Mouse (Mus musculus): Measurements from ENCODE around the gene Lad1. TPM values are rescaled to one million over a fixed set of nuclear protein-coding genes. Genes with fewer than 3 reads are reported as not detected.

Gene Lad1
- polyA plus RNA-seq, 1 experiment from 2014 or later = 3.7 TPM

GRCm38 (mm10) chr1:135780649-135781048 lies 37.7 kb upstream of the Lad1 start:
- no peak for DNase-seq (ENCODE audit: low spot score)
- no peaks in the 10 kb centered on the region for H3K36me3 ChIP-seq (replicated peaks; ENCODE audit: control insufficient read depth, insufficient read depth, low read depth, low read length)
- no peak overlapping the region for H3K27ac ChIP-seq (replicated peaks; ENCODE audit: low read depth, low read length)
- H3K4me2 ChIP-seq (ENCODE audit: low read depth, low read length) = no peak overlapping the region
- no peak overlapping the region for H3K9ac ChIP-seq (replicated peaks; ENCODE audit: low read length)
- H3K9me3 ChIP-seq (replicated peaks; ENCODE audit: control insufficient read depth, low read length) = no peaks in the 10 kb centered on the region
- no peak overlapping the region for H3K4me3 ChIP-seq (ENCODE audit: low read depth, low read length)
- WGBS = 32% methylated on average over 4 of the region's 4 CpGs
- H3K27me3 ChIP-seq (ENCODE audit: control insufficient read depth, insufficient read depth, low read length) = no peaks in the 10 kb centered on the region
- no peak for ATAC-seq (replicated peaks; ENCODE audit: insufficient number of reproducible peaks, low FRiP score, low TSS enrichment, low read depth)
- H3K4me1 ChIP-seq (ENCODE audit: control insufficient read depth, insufficient read depth, low read length) = peaks cover 5% of the 10 kb centered on the region

DNA sequence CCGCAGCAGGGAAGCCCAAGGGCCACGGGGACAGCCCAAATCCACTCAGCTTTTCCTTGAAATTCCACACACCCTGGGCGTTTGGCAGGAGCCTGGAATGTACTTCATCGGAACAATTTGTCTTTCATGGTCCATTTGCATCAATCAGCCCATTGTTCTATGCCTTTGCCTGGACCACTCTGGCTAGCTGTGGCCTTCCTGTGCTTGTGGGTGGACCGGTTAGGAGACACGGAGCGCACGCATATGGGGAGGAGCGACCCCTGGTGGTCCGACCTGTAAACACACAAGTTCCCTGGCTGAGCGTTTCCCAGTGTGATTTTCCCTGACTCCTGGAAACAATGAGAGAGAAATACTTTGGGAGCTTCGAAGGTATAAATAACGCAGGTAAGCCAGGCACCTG lies 37.2 kb upstream of the Lad1 start:
- WGBS = 8% methylated on average over 13 of the region's 13 CpGs
- ATAC-seq (replicated peaks; ENCODE audit: insufficient number of reproducible peaks, low FRiP score, low TSS enrichment, low read depth) (peak; percentile 48; the same call in 1 of the 2 replicates), DNase-seq (ENCODE audit: low spot score) (peak; percentile 85)
- H3K9ac ChIP-seq (replicated peaks; ENCODE audit: low read length) = no peak overlapping the region
- H3K27me3 ChIP-seq (ENCODE audit: control insufficient read depth, insufficient read depth, low read length) = no peaks in the 10 kb centered on the region
- no peak overlapping the region for H3K4me3 ChIP-seq (ENCODE audit: low read depth, low read length)
- H3K4me2 ChIP-seq (ENCODE audit: low read depth, low read length) = no peak overlapping the region
- H3K27ac ChIP-seq (replicated peaks; ENCODE audit: low read depth, low read length) = no peak overlapping the region
- peaks cover 5% of the 10 kb centered on the region for H3K4me1 ChIP-seq (ENCODE audit: control insufficient read depth, insufficient read depth, low read length)
- no peaks in the 10 kb centered on the region for H3K9me3 ChIP-seq (replicated peaks; ENCODE audit: control insufficient read depth, low read length)
- H3K36me3 ChIP-seq (replicated peaks; ENCODE audit: control insufficient read depth, insufficient read depth, low read depth, low read length) = no peaks in the 10 kb centered on the region

GRCm38 (mm10) chr1:135782816-135783215 lies 35.6 kb upstream of the Lad1 start:
- Histone ChIP-seq H3K36me3 (replicated peaks; ENCODE audit: control insufficient read depth, insufficient read depth, low read depth, low read length) (no peaks in the 10 kb centered on the region), H3K4me1 (ENCODE audit: control insufficient read depth, insufficient read depth, low read length) (peaks cover 5% of the 10 kb centered on the region), H3K27me3 (ENCODE audit: control insufficient read depth, insufficient read depth, low read length) (no peaks in the 10 kb centered on the region), H3K4me2 (ENCODE audit: low read depth, low read length) (no peak overlapping the region), H3K9me3 (replicated peaks; ENCODE audit: control insufficient read depth, low read length) (no peaks in the 10 kb centered on the region), H3K27ac (replicated peaks; ENCODE audit: low read depth, low read length) (no peak overlapping the region), H3K9ac (replicated peaks; ENCODE audit: low read length) (no peak overlapping the region), H3K4me3 (ENCODE audit: low read depth, low read length) (no peak overlapping the region)
- 35% methylated on average over 10 of the region's 10 CpGs for WGBS
- ATAC-seq (replicated peaks; ENCODE audit: insufficient number of reproducible peaks, low FRiP score, low TSS enrichment, low read depth) (no peak), DNase-seq (ENCODE audit: low spot score) (no peak)

DNA sequence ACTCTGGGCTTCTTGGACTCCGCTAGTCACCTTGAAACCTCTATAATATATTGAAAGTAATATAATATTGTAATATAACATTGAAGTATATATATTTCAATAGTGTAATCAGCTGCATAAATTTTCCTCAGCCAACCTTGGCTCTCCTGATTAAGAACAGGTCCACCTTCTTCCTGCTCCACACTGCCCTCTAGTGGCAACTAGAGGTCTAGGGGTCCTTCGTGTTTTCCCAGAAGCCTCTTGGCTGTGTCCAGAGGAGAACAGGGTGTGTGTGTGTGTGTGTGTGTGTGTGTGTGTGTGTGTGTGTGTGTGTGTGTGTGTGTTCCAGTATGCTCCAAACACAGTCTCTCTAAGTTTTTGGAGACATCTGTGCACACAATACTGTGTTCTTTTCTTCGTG lies 30.6 kb upstream of the Lad1 start:
- Histone ChIP-seq H3K4me1 (ENCODE audit: control insufficient read depth, insufficient read depth, low read length) (no peaks in the 10 kb centered on the region), H3K4me2 (ENCODE audit: low read depth, low read length) (no peak overlapping the region), H3K36me3 (replicated peaks; ENCODE audit: control insufficient read depth, insufficient read depth, low read depth, low read length) (no peaks in the 10 kb centered on the region), H3K27ac (replicated peaks; ENCODE audit: low read depth, low read length) (no peak overlapping the region), H3K27me3 (ENCODE audit: control insufficient read depth, insufficient read depth, low read length) (no peaks in the 10 kb centered on the region), H3K9me3 (replicated peaks; ENCODE audit: control insufficient read depth, low read length) (no peaks in the 10 kb centered on the region), H3K4me3 (ENCODE audit: low read depth, low read length) (no peak overlapping the region), H3K9ac (replicated peaks; ENCODE audit: low read length) (no peak overlapping the region)
- DNase-seq (ENCODE audit: low spot score) (peak; percentile 91), ATAC-seq (replicated peaks; ENCODE audit: insufficient number of reproducible peaks, low FRiP score, low TSS enrichment, low read depth) (no peak)
- 44% methylated on average over 3 of the region's 3 CpGs for WGBS

- no peak for ATAC-seq (replicated peaks; ENCODE audit: insufficient number of reproducible peaks, low FRiP score, low TSS enrichment, low read depth)
- H3K27me3 ChIP-seq (ENCODE audit: control insufficient read depth, insufficient read depth, low read length) = no peaks in the 10 kb centered on the region
- 42% methylated on average over 10 of the region's 10 CpGs for WGBS
- no peaks in the 10 kb centered on the region for H3K9me3 ChIP-seq (replicated peaks; ENCODE audit: control insufficient read depth, low read length)
- H3K4me3 ChIP-seq (ENCODE audit: low read depth, low read length) = no peak overlapping the region
- peaks cover 4% of the 10 kb centered on the region for H3K4me1 ChIP-seq (ENCODE audit: control insufficient read depth, insufficient read depth, low read length)
- no peak for DNase-seq (ENCODE audit: low spot score)
- no peaks in the 10 kb centered on the region for H3K36me3 ChIP-seq (replicated peaks; ENCODE audit: control insufficient read depth, insufficient read depth, low read depth, low read length)
- no peak overlapping the region for H3K9ac ChIP-seq (replicated peaks; ENCODE audit: low read length)
- no peak overlapping the region for H3K27ac ChIP-seq (replicated peaks; ENCODE audit: low read depth, low read length)
- H3K4me2 ChIP-seq (ENCODE audit: low read depth, low read length) = no peak overlapping the region
Observed at GRCm38 (mm10) chr1:135788708-135789107, 29.7 kb upstream of the Lad1 start.

GRCm38 (mm10) chr1:135789815-135790214 lies 28.6 kb upstream of the Lad1 start:
- peak; percentile 79 for DNase-seq (ENCODE audit: low spot score)
- H3K9me3 ChIP-seq (replicated peaks; ENCODE audit: control insufficient read depth, low read length) = no peaks in the 10 kb centered on the region
- H3K4me2 ChIP-seq (ENCODE audit: low read depth, low read length) = no peak overlapping the region
- WGBS = 10% methylated on average over 5 of the region's 5 CpGs
- no peaks in the 10 kb centered on the region for H3K27me3 ChIP-seq (ENCODE audit: control insufficient read depth, insufficient read depth, low read length)
- no peak overlapping the region for H3K4me3 ChIP-seq (ENCODE audit: low read depth, low read length)
- H3K4me1 ChIP-seq (ENCODE audit: control insufficient read depth, insufficient read depth, low read length) = peaks cover 8% of the 10 kb centered on the region
- no peaks in the 10 kb centered on the region for H3K36me3 ChIP-seq (replicated peaks; ENCODE audit: control insufficient read depth, insufficient read depth, low read depth, low read length)
- no peak overlapping the region for H3K27ac ChIP-seq (replicated peaks; ENCODE audit: low read depth, low read length)
- no peak overlapping the region for H3K9ac ChIP-seq (replicated peaks; ENCODE audit: low read length)
- no peak for ATAC-seq (replicated peaks; ENCODE audit: insufficient number of reproducible peaks, low FRiP score, low TSS enrichment, low read depth)

- no peak overlapping the region for H3K9ac ChIP-seq (replicated peaks; ENCODE audit: low read length)
- H3K4me3 ChIP-seq (ENCODE audit: low read depth, low read length) = no peak overlapping the region
- H3K4me2 ChIP-seq (ENCODE audit: low read depth, low read length) = no peak overlapping the region
- WGBS = 58% methylated on average over 13 of the region's 13 CpGs
- ATAC-seq (replicated peaks; ENCODE audit: insufficient number of reproducible peaks, low FRiP score, low TSS enrichment, low read depth) (no peak), DNase-seq (ENCODE audit: low spot score) (no peak)
- H3K36me3 ChIP-seq (replicated peaks; ENCODE audit: control insufficient read depth, insufficient read depth, low read depth, low read length) = no peaks in the 10 kb centered on the region
- no peak overlapping the region for H3K27ac ChIP-seq (replicated peaks; ENCODE audit: low read depth, low read length)
- no peaks in the 10 kb centered on the region for H3K27me3 ChIP-seq (ENCODE audit: control insufficient read depth, insufficient read depth, low read length)
- no peaks in the 10 kb centered on the region for H3K9me3 ChIP-seq (replicated peaks; ENCODE audit: control insufficient read depth, low read length)
- H3K4me1 ChIP-seq (ENCODE audit: control insufficient read depth, insufficient read depth, low read length) = peaks cover 8% of the 10 kb centered on the region
Observed at GRCm38 (mm10) chr1:135792143-135792939, 26.1 kb upstream of the Lad1 start.

DNA sequence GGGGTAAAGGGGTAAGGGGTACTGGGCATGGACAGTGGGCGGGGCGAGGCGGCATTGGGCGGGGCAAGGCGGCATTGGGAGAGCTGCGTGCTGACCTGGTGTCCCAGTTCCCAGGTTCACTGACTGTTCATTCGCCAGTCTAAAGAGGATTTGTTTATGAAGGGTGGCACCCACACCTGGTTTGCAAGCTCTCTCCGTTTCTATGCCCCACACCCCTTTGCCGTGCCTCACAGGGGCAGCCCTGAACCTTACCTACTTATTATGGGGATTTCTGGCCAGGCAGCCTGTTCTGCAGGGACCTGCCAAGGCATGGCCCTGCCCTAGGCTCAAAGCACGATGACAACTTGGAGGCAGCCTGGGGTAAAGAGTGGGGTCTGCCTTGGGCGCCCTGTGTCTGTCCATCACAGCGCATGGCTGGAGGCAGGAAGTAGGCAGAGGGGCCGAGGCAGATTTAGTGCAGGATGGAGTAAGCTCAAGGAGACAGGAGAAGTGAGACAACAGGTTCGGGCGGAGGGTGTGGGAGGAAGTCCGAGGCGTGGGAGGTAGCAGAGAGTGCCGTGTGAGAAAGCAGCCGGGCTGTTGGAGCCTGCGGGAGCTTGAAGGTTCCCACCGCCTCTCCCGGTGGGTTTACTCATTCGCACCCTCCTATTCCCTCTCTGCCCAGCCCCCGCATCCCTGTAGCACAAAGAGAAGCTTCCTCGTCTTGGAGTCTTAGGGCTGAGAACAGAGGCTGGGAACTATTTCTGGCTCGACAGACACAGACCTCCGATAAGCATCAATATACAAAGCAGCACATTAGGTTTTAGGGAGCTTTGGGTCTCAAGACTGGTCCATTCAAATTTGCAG lies 24.8 kb upstream of the Lad1 start:
- H3K27me3 ChIP-seq (ENCODE audit: control insufficient read depth, insufficient read depth, low read length) = no peaks in the 10 kb centered on the region
- 8% methylated on average over 27 of the region's 27 CpGs for WGBS
- DNase-seq (ENCODE audit: low spot score) (peak; percentile 27), ATAC-seq (replicated peaks; ENCODE audit: insufficient number of reproducible peaks, low FRiP score, low TSS enrichment, low read depth) (peak; percentile 25; the same call in 1 of the 2 replicates)
- H3K36me3 ChIP-seq (replicated peaks; ENCODE audit: control insufficient read depth, insufficient read depth, low read depth, low read length) = no peaks in the 10 kb centered on the region
- H3K4me2 ChIP-seq (ENCODE audit: low read depth, low read length) = peak overlapping the region; percentile 29
- peak overlapping the region; percentile 41 for H3K9ac ChIP-seq (replicated peaks; ENCODE audit: low read length)
- no peak overlapping the region for H3K4me3 ChIP-seq (ENCODE audit: low read depth, low read length)
- peaks cover 8% of the 10 kb centered on the region for H3K4me1 ChIP-seq (ENCODE audit: control insufficient read depth, insufficient read depth, low read length)
- no peak overlapping the region; the same call in 1 of the 2 replicates for H3K27ac ChIP-seq (replicated peaks; ENCODE audit: low read depth, low read length)
- no peaks in the 10 kb centered on the region for H3K9me3 ChIP-seq (replicated peaks; ENCODE audit: control insufficient read depth, low read length)

All from embryonic facial prominence, embryonic 11.5 days (tissue).